Mouse (Mus musculus): ENCODE data around the gene Ankrd44. TPM values are rescaled to one million over a fixed set of nuclear protein-coding genes. Genes with fewer than 3 reads are reported as not detected.
A peak's percentile ranks its signal among the peaks of the same experiment; 100 is the strongest.

Gene Ankrd44
- polyA plus RNA-seq, 1 experiment from 2014 or later = 30.8 TPM

DNA sequence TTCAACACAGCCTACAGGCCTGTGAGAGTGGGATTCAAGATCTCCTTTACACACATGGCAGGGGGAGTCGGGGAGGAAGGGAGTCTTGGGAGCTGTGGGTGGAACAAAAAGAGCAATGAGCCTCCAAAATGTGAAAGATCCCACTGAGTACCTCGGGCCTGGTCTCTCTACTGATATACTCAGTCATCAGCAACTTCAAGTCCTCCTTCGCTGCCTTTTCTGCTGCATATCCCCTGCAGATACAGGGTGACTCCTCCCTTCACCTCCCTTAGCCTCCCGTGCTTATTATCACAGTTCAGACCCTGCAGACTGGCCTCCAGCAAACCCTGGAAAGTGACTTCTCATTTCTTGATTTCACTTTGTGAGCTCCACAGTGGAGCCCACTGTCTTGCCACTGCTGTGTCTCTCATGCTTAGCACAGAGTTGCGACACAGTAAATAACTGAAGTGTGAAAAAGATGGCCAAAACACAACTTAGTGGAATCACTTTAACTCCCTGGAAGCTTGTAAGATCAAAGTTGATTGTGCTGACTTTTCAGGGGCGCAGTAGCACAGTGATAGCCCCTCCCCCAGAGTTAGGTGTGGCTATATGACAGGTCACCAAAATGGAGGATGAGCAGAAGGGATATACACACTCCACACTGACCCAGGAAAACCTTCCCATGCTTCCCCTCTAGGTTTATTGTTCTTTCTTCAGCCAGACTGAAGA is 100.3 kb downstream of the Ankrd44 start:
- H3K4me2 ChIP-seq (replicated peaks) = no peak overlapping the region
- H3K9me3 ChIP-seq = no peaks in the 10 kb centered on the region
- no peak overlapping the region for H3K27ac ChIP-seq
- H3K27me3 ChIP-seq = no peaks in the 10 kb centered on the region
- H3K4me3 ChIP-seq = no peak overlapping the region
- H3K9ac ChIP-seq = no peak overlapping the region
- H3K4me1 ChIP-seq = no peaks in the 10 kb centered on the region
- WGBS = 79% methylated on average over 6 of the region's 6 CpGs
- H3K36me3 ChIP-seq = no peaks in the 10 kb centered on the region
- peak; percentile 47; the same call in 1 of the 2 replicates for ATAC-seq (ENCODE audit: insufficient number of reproducible peaks, insufficient read depth, low FRiP score, low TSS enrichment)

GRCm38 (mm10) chr1:54824106-54824808 is 101.9 kb downstream of the Ankrd44 start:
- no peak overlapping the region for H3K4me3 ChIP-seq
- H3K9me3 ChIP-seq = no peaks in the 10 kb centered on the region
- H3K36me3 ChIP-seq = no peaks in the 10 kb centered on the region
- no peak overlapping the region for H3K9ac ChIP-seq
- 75% methylated on average over 14 of the region's 14 CpGs for WGBS
- ATAC-seq (ENCODE audit: insufficient number of reproducible peaks, insufficient read depth, low FRiP score, low TSS enrichment) = no peak
- H3K27me3 ChIP-seq = no peaks in the 10 kb centered on the region
- H3K27ac ChIP-seq = no peak overlapping the region
- no peaks in the 10 kb centered on the region for H3K4me1 ChIP-seq
- no peak overlapping the region for H3K4me2 ChIP-seq (replicated peaks)

GRCm38 (mm10) chr1:54821797-54822196 is 104.4 kb downstream of the Ankrd44 start:
- H3K27me3 ChIP-seq = no peaks in the 10 kb centered on the region
- no peak for ATAC-seq (ENCODE audit: insufficient number of reproducible peaks, insufficient read depth, low FRiP score, low TSS enrichment)
- H3K9me3 ChIP-seq = no peaks in the 10 kb centered on the region
- 83% methylated on average over 1 of the region's 1 CpGs for WGBS
- no peak overlapping the region for H3K4me3 ChIP-seq
- no peak overlapping the region for H3K27ac ChIP-seq
- H3K9ac ChIP-seq = no peak overlapping the region
- H3K4me2 ChIP-seq (replicated peaks) = no peak overlapping the region
- H3K4me1 ChIP-seq = no peaks in the 10 kb centered on the region
- no peaks in the 10 kb centered on the region for H3K36me3 ChIP-seq

DNA sequence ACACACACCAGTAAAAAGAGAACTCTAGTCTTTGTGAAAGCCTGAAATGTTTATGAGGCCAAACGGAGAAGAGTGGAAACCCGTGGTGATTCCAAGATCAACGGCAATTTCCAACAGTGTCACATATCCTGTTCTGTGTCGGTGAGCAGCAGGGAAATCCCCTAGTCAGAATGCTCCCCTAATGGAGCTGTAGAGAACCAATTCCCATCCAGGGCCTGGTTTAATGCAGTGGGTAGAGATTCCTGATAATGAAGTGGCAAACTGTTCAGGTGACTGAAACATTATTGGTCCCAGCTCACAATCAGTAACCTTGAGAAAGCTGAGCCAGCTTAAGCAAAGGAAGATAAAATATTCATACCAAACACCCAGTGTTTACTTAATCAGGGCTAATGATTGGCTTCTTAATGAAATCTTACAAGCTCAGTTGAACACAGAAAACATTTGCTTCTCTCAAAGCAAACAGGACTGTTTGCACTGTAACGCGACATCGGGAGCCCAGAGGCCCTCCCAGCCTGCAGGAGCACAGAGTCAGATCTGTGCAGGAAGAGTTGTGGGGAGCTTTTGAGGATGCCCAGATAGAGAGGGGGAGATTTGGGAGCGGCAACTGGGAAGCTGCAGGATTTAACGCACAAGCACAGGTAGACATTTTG is 110.9 kb downstream of the Ankrd44 start:
- Histone ChIP-seq H3K27ac (no peak overlapping the region), H3K4me1 (no peaks in the 10 kb centered on the region), H3K4me2 (replicated peaks) (no peak overlapping the region), H3K36me3 (no peaks in the 10 kb centered on the region), H3K4me3 (no peak overlapping the region), H3K9me3 (no peaks in the 10 kb centered on the region), H3K9ac (no peak overlapping the region), H3K27me3 (no peaks in the 10 kb centered on the region)
- 68% methylated on average over 9 of the region's 9 CpGs for WGBS
- ATAC-seq (ENCODE audit: insufficient number of reproducible peaks, insufficient read depth, low FRiP score, low TSS enrichment) = no peak

- Histone ChIP-seq H3K4me1 (no peaks in the 10 kb centered on the region), H3K9me3 (no peaks in the 10 kb centered on the region), H3K4me2 (replicated peaks) (no peak overlapping the region), H3K4me3 (no peak overlapping the region), H3K27ac (no peak overlapping the region), H3K36me3 (no peaks in the 10 kb centered on the region), H3K27me3 (no peaks in the 10 kb centered on the region), H3K9ac (no peak overlapping the region)
- 86% methylated on average over 10 of the region's 10 CpGs for WGBS
- no peak for ATAC-seq (ENCODE audit: insufficient number of reproducible peaks, insufficient read depth, low FRiP score, low TSS enrichment)
These were observed 116.2 kb downstream of the Ankrd44 start for GRCm38 (mm10) chr1:54809811-54810549.

DNA sequence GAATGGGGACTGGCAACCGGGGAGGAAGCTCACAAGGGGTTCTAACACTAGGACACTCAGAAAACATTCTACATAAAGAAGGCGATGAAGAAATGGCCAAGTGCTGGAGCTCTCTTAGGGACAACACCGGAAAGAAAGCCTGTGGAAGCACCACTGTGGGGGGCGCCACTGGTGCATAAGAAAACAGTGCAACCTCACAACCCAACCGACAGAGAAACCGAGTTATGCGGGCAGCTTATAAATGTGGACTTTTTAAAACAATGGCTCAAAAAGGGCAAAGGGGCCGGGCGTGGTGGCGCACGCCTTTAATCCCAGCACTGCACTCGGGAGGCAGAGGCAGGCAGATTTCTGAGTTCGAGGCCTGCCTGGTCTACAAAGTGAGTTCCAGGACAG is 117.1 kb downstream of the Ankrd44 start:
- 94% methylated on average over 13 of the region's 13 CpGs for WGBS
- Histone ChIP-seq H3K27me3 (no peaks in the 10 kb centered on the region), H3K9me3 (no peaks in the 10 kb centered on the region), H3K4me2 (replicated peaks) (no peak overlapping the region), H3K4me1 (no peaks in the 10 kb centered on the region), H3K36me3 (no peaks in the 10 kb centered on the region), H3K4me3 (no peak overlapping the region), H3K27ac (no peak overlapping the region), H3K9ac (no peak overlapping the region)
- ATAC-seq (ENCODE audit: insufficient number of reproducible peaks, insufficient read depth, low FRiP score, low TSS enrichment) = no peak

GRCm38 (mm10) chr1:54808401-54809097 is 117.6 kb downstream of the Ankrd44 start:
- no peak overlapping the region for H3K4me2 ChIP-seq (replicated peaks)
- no peak overlapping the region for H3K9ac ChIP-seq
- H3K4me3 ChIP-seq = no peak overlapping the region
- H3K27me3 ChIP-seq = no peaks in the 10 kb centered on the region
- no peaks in the 10 kb centered on the region for H3K36me3 ChIP-seq
- no peak for ATAC-seq (ENCODE audit: insufficient number of reproducible peaks, insufficient read depth, low FRiP score, low TSS enrichment)
- H3K4me1 ChIP-seq = no peaks in the 10 kb centered on the region
- H3K27ac ChIP-seq = no peak overlapping the region
- H3K9me3 ChIP-seq = no peaks in the 10 kb centered on the region
- WGBS = 39% methylated on average over 4 of the region's 4 CpGs

- no peak for ATAC-seq (ENCODE audit: insufficient number of reproducible peaks, insufficient read depth, low FRiP score, low TSS enrichment)
- WGBS = 93% methylated on average over 3 of the region's 3 CpGs
- H3K27ac ChIP-seq = no peak overlapping the region
These were observed 118.4 kb downstream of the Ankrd44 start for GRCm38 (mm10) chr1:54807832-54808231.

DNA sequence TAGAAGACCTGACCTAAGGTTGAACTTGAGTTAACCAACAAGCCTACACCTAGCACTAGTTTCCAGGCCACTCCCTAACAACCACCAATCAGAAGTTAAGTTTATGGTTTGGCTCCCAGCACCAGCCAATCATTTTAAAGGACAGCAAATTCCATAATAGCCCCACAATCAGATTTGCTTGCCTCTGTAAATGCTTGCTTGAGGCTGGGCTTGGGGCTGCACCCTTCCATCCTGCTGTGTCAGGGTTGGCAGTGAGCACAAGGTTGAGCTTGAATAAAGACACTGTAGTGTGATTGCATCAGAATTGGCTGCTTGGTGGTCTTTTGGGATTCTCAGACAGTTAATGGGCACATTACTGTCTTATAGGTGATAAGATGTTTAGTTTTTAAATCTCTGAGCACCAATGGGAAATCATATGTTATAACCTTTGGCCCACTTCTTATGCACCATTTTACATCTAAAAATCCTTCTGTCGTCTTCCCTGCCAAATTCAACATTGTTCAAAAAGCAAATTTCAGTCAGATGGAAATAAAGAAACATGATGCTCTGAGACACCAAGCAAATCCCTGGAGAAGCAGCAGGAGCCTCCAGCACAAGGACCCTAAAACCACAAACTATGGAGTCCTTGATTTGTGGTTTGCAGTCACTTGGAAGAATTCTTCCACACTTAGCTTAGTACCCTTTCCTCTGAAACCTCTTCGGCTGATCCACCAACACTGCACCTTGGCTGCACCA is 119.9 kb downstream of the Ankrd44 start:
- 77% methylated on average over 2 of the region's 2 CpGs for WGBS
- H3K4me1 ChIP-seq = no peaks in the 10 kb centered on the region
- H3K9me3 ChIP-seq = no peaks in the 10 kb centered on the region
- no peak overlapping the region for H3K27ac ChIP-seq
- no peak overlapping the region for H3K4me2 ChIP-seq (replicated peaks)
- no peak overlapping the region for H3K9ac ChIP-seq
- no peaks in the 10 kb centered on the region for H3K36me3 ChIP-seq
- ATAC-seq (ENCODE audit: insufficient number of reproducible peaks, insufficient read depth, low FRiP score, low TSS enrichment) = no peak
- no peaks in the 10 kb centered on the region for H3K27me3 ChIP-seq
- no peak overlapping the region for H3K4me3 ChIP-seq

More at GRCm38 (mm10) chr1:54807832-54808231, 118.4 kb downstream of the Ankrd44 start:
- no peak overlapping the region for H3K9ac ChIP-seq
- no peaks in the 10 kb centered on the region for H3K4me1 ChIP-seq
- H3K9me3 ChIP-seq = no peaks in the 10 kb centered on the region
- no peak overlapping the region for H3K4me2 ChIP-seq (replicated peaks)
- H3K27me3 ChIP-seq = no peaks in the 10 kb centered on the region
- no peak overlapping the region for H3K4me3 ChIP-seq
- no peaks in the 10 kb centered on the region for H3K36me3 ChIP-seq

- H3K27ac ChIP-seq = no peak overlapping the region
- no peak overlapping the region for H3K4me3 ChIP-seq
- ATAC-seq (ENCODE audit: insufficient number of reproducible peaks, insufficient read depth, low FRiP score, low TSS enrichment) = no peak
- no peak overlapping the region for H3K9ac ChIP-seq
- WGBS = 90% methylated on average over 9 of the region's 9 CpGs
- H3K27me3 ChIP-seq = no peaks in the 10 kb centered on the region
- no peaks in the 10 kb centered on the region for H3K36me3 ChIP-seq
- H3K4me2 ChIP-seq (replicated peaks) = no peak overlapping the region
- H3K4me1 ChIP-seq = no peaks in the 10 kb centered on the region
- H3K9me3 ChIP-seq = no peaks in the 10 kb centered on the region
These were observed 121.8 kb downstream of the Ankrd44 start for GRCm38 (mm10) chr1:54804406-54804805.

DNA sequence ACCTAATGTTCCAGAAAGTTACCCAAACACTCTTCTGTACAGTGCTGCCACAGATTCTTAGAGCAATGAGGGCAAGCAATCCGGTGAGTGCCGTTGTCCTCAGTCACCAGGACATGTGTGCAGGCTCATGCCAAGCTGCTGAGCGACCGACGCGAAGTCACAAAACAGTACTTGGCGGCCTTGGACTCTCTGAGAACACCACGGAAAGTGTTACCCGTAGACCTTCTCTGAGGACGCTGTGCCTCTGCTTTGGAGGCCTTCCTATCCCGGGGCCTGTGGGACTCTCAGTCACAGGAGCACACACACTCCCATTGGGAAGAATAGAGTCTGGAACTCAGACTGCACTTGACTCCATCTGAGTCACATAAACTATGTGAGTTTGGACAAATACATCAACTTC is 123.5 kb downstream of the Ankrd44 start:
- ATAC-seq (ENCODE audit: insufficient number of reproducible peaks, insufficient read depth, low FRiP score, low TSS enrichment) = no peak
- 85% methylated on average over 11 of the region's 11 CpGs for WGBS

More for the DNA sequence above, 123.5 kb downstream of the Ankrd44 start:
- Histone ChIP-seq H3K4me1 (no peaks in the 10 kb centered on the region), H3K27me3 (no peaks in the 10 kb centered on the region), H3K9ac (no peak overlapping the region), H3K4me3 (no peak overlapping the region), H3K36me3 (no peaks in the 10 kb centered on the region), H3K27ac (no peak overlapping the region), H3K9me3 (no peaks in the 10 kb centered on the region), H3K4me2 (replicated peaks) (no peak overlapping the region)
